Mouse (Mus musculus): ENCODE data around the gene Bicral.
"Not testable (repeated sequence)": the region's sequence is repeated elsewhere in the genome, so short reads cannot be mapped to it uniquely, and the experiment has no call there.

Gene Bicral

GRCm38 (mm10) chr17:46796743-46797142 is 61.5 kb downstream of the Bicral start:
- DNase-seq (ENCODE audit: low spot score), result no peak

GRCm38 (mm10) chr17:46792963-46793362 is 65.3 kb downstream of the Bicral start:
- DNase-seq (ENCODE audit: low spot score), result no peak

GRCm38 (mm10) chr17:46787974-46788373 is 70.3 kb downstream of the Bicral start:
- not testable (repeated sequence) for DNase-seq (ENCODE audit: low spot score)

GRCm38 (mm10) chr17:46786952-46787351 is 71.3 kb downstream of the Bicral start:
- DNase-seq (ENCODE audit: low spot score), result no peak

GRCm38 (mm10) chr17:46783222-46783565 is 75.1 kb downstream of the Bicral start:
- DNase-seq (ENCODE audit: low spot score), result no peak

GRCm38 (mm10) chr17:46782341-46783221 is 75.7 kb downstream of the Bicral start, which contains the start of gene Rpl7l1:
TSS of gene Rpl7l1 (minus strand) at chr17:46782672.
- DNase-seq (ENCODE audit: low spot score), result peak; percentile 92

GRCm38 (mm10) chr17:46781876-46782275 is 76.4 kb downstream of the Bicral start:
- DNase-seq (ENCODE audit: low spot score), result no peak

GRCm38 (mm10) chr17:46776087-46776486 is 82.2 kb downstream of the Bicral start:
- DNase-seq (ENCODE audit: low spot score), result no peak

- DNase-seq (ENCODE audit: low spot score), result no peak
Measured at GRCm38 (mm10) chr17:46775070-46775469, 83.2 kb downstream of the Bicral start.

- no peak for DNase-seq (ENCODE audit: low spot score)
Measured at GRCm38 (mm10) chr17:46774131-46774472, 84.2 kb downstream of the Bicral start.

- no peak for DNase-seq (ENCODE audit: low spot score)
Measured at GRCm38 (mm10) chr17:46773278-46774130, 84.8 kb downstream of the Bicral start.

GRCm38 (mm10) chr17:46772404-46773277 is 85.6 kb downstream of the Bicral start, which contains the start of gene 2310039H08Rik:
TSS of gene 2310039H08Rik (plus strand) at chr17:46772635.
- peak; percentile 85 for DNase-seq (ENCODE audit: low spot score)

- DNase-seq (ENCODE audit: low spot score), result no peak
Measured at GRCm38 (mm10) chr17:46772038-46772403, 86.3 kb downstream of the Bicral start.

GRCm38 (mm10) chr17:46771616-46772015 is 86.7 kb downstream of the Bicral start:
- DNase-seq (ENCODE audit: low spot score), result no peak

GRCm38 (mm10) chr17:46771025-46771424 is 87.3 kb downstream of the Bicral start:
- DNase-seq (ENCODE audit: low spot score), result no peak

GRCm38 (mm10) chr17:46770546-46770945 is 87.7 kb downstream of the Bicral start:
- DNase-seq (ENCODE audit: low spot score), result no peak

- no peak for DNase-seq (ENCODE audit: low spot score)
Measured at GRCm38 (mm10) chr17:46767868-46768267, 90.4 kb downstream of the Bicral start.

GRCm38 (mm10) chr17:46764916-46765315 is 93.4 kb downstream of the Bicral start:
- not testable (repeated sequence) for DNase-seq (ENCODE audit: low spot score)

- DNase-seq (ENCODE audit: low spot score), result no peak
Measured at GRCm38 (mm10) chr17:46763544-46763943, 94.7 kb downstream of the Bicral start, which contains the start of gene Ptcra. TSS of gene Ptcra (minus strand) at chr17:46763712.

- no peak for DNase-seq (ENCODE audit: low spot score)
Measured at GRCm38 (mm10) chr17:46758753-46759152, 99.5 kb downstream of the Bicral start.

- DNase-seq (ENCODE audit: low spot score), result peak; percentile 98
Measured at GRCm38 (mm10) chr17:46751794-46752556, 106.3 kb downstream of the Bicral start, which contains the start of gene Cnpy3. TSS of gene Cnpy3 (minus strand) at chr17:46752214.
